Mouse (Mus musculus) ES-Bruce4 (cell line): ENCODE results near the gene Disc1. TPM values are rescaled to one million over a fixed set of nuclear protein-coding genes. Genes with fewer than 3 reads are reported as not detected.

ENCODE experiments used
- H3K27ac ChIP-seq: 2 replicates; pipeline ENCODE4 v1.5.1; 2012; ENCODE audit warnings: low read length, inconsistent platforms; ENCODE audit not compliant: insufficient read depth
- H3K27me3 ChIP-seq: 2 replicates; pipeline ENCODE4 v1.6.1; 2012; ENCODE audit warnings: mild to moderate bottlenecking, low read length, inconsistent platforms; ENCODE audit not compliant: control insufficient read depth, poor library complexity, insufficient read depth, severe bottlenecking
- H3K36me3 ChIP-seq: 2 replicates; pipeline ENCODE4 v1.6.1; 2012; ENCODE audit warnings: inconsistent platforms, mild to moderate bottlenecking, low read length, moderate library complexity; ENCODE audit not compliant: control insufficient read depth, poor library complexity, insufficient read depth, severe bottlenecking
- H3K4me1 ChIP-seq: one replicate; pipeline ENCODE4 v1.8.1; 2011; ENCODE audit warnings: low read length; ENCODE audit not compliant: control insufficient read depth, insufficient read depth
- H3K4me3 ChIP-seq: 2 replicates; pipeline ENCODE4 v1.5.1; 2011; ENCODE audit warnings: low read depth, mild to moderate bottlenecking, low read length
- H3K9ac ChIP-seq: 2 replicates; pipeline ENCODE4 v1.6.1; 2012; ENCODE audit warnings: low read depth, mild to moderate bottlenecking, inconsistent platforms; ENCODE audit not compliant: poor library complexity, severe bottlenecking
- H3K9me3 ChIP-seq: replicated peaks from 2 replicates; pipeline ENCODE4 v1.6.1; 2012; ENCODE audit warnings: mild to moderate bottlenecking, low read length, inconsistent platforms; ENCODE audit not compliant: control insufficient read depth, poor library complexity, insufficient read depth, severe bottlenecking
- CTCF ChIP-seq: IDR thresholded peaks from one replicate; pipeline ENCODE4 v1.8.1; 2011; ENCODE audit warnings: low read depth, low read length
- EP300 ChIP-seq: IDR thresholded peaks from 2 replicates; pipeline ENCODE4 v1.6.1; 2011; ENCODE audit warnings: low read depth, low read length; ENCODE audit not compliant: insufficient read depth
- POLR2A ChIP-seq: IDR thresholded peaks from one replicate; pipeline ENCODE4 v1.8.1; 2011; ENCODE audit warnings: low read length; ENCODE audit not compliant: insufficient read depth
- polyA plus RNA-seq: library from polyadenylated mRNA; stranded (reverse); fragments of >200 nt; gene quantifications from 2 replicates; pipeline ENCODE4 v1.2.4, GENCODE M21; 2011; ENCODE audit warnings: low read depth; ENCODE audit not compliant: missing spikeins, insufficient read depth, insufficient read length

The Disc1 gene
- polyA plus RNA-seq, 1 experiment = not detected

- H3K4me1 ChIP-seq = no peaks in the 10 kb centered on the region
- no peaks in the 10 kb centered on the region for H3K9me3 ChIP-seq
- no peak overlapping the region for H3K27ac ChIP-seq
- TF ChIP-seq CTCF (no peak), POLR2A (no peak), EP300 (no peak)
- no peaks in the 10 kb centered on the region for H3K27me3 ChIP-seq
- H3K9ac ChIP-seq = no peak overlapping the region
- no peak overlapping the region for H3K4me3 ChIP-seq
- no peaks in the 10 kb centered on the region for H3K36me3 ChIP-seq
Observed at GRCm38 (mm10) chr8:125283542-125283941, 229.5 kb downstream of the Disc1 start.

- Histone ChIP-seq H3K27ac (no peak overlapping the region), H3K27me3 (no peaks in the 10 kb centered on the region), H3K4me3 (no peak overlapping the region), H3K9ac (no peak overlapping the region), H3K9me3 (no peaks in the 10 kb centered on the region), H3K4me1 (no peaks in the 10 kb centered on the region), H3K36me3 (no peaks in the 10 kb centered on the region)
- TF ChIP-seq POLR2A (no peak), CTCF (no peak), EP300 (no peak)
Observed at GRCm38 (mm10) chr8:125284875-125285274, 230.9 kb downstream of the Disc1 start.

- no peak overlapping the region for H3K27ac ChIP-seq
- no peaks in the 10 kb centered on the region for H3K4me1 ChIP-seq
Observed at GRCm38 (mm10) chr8:125285391-125285790, 231.4 kb downstream of the Disc1 start.

GRCm38 (mm10) chr8:125285966-125286681 lies 232.1 kb downstream of the Disc1 start:
- TF ChIP-seq CTCF = no peak
- no peak for TF ChIP-seq EP300
- no peak for TF ChIP-seq POLR2A
- Histone ChIP-seq H3K4me1 (no peaks in the 10 kb centered on the region), H3K9me3 (no peaks in the 10 kb centered on the region), H3K36me3 (no peaks in the 10 kb centered on the region), H3K9ac (no peak overlapping the region), H3K4me3 (no peak overlapping the region), H3K27me3 (no peaks in the 10 kb centered on the region), H3K27ac (no peak overlapping the region)

More at GRCm38 (mm10) chr8:125285391-125285790, 231.4 kb downstream of the Disc1 start:
- Histone ChIP-seq H3K36me3 (no peaks in the 10 kb centered on the region), H3K9me3 (no peaks in the 10 kb centered on the region), H3K9ac (no peak overlapping the region), H3K4me3 (no peak overlapping the region), H3K27me3 (no peaks in the 10 kb centered on the region)
- TF ChIP-seq POLR2A (no peak), EP300 (no peak), CTCF (no peak)

GRCm38 (mm10) chr8:125287311-125287710 lies 233.3 kb downstream of the Disc1 start:
- H3K9ac ChIP-seq = no peak overlapping the region
- no peaks in the 10 kb centered on the region for H3K9me3 ChIP-seq
- no peak overlapping the region for H3K27ac ChIP-seq
- no peaks in the 10 kb centered on the region for H3K27me3 ChIP-seq
- no peak overlapping the region for H3K4me3 ChIP-seq
- no peak for TF ChIP-seq CTCF
- no peak for TF ChIP-seq POLR2A
- no peak for TF ChIP-seq EP300
- no peaks in the 10 kb centered on the region for H3K36me3 ChIP-seq
- no peaks in the 10 kb centered on the region for H3K4me1 ChIP-seq

- no peaks in the 10 kb centered on the region for H3K36me3 ChIP-seq
- H3K4me3 ChIP-seq = no peak overlapping the region
- H3K27ac ChIP-seq = no peak overlapping the region
- TF ChIP-seq EP300 = no peak
- no peak for TF ChIP-seq POLR2A
- no peak for TF ChIP-seq CTCF
- no peaks in the 10 kb centered on the region for H3K27me3 ChIP-seq
- H3K9ac ChIP-seq = no peak overlapping the region
- no peaks in the 10 kb centered on the region for H3K9me3 ChIP-seq
- H3K4me1 ChIP-seq = no peaks in the 10 kb centered on the region
Observed at GRCm38 (mm10) chr8:125287841-125288341, 233.9 kb downstream of the Disc1 start.
